Mouse (Mus musculus): Measurements from ENCODE around the gene 4930415O20Rik. TPM values are rescaled to one million over a fixed set of nuclear protein-coding genes. Genes with fewer than 3 reads are reported as not detected.
A peak's percentile ranks its signal among the peaks of the same experiment; 100 is the strongest.
"Not testable (repeated sequence)": the region's sequence is repeated elsewhere in the genome, so short reads cannot be mapped to it uniquely, and the experiment has no call there.

4930415O20Rik gene
- polyA plus RNA-seq, 1 experiment from 2014 or later = not detected

DNA sequence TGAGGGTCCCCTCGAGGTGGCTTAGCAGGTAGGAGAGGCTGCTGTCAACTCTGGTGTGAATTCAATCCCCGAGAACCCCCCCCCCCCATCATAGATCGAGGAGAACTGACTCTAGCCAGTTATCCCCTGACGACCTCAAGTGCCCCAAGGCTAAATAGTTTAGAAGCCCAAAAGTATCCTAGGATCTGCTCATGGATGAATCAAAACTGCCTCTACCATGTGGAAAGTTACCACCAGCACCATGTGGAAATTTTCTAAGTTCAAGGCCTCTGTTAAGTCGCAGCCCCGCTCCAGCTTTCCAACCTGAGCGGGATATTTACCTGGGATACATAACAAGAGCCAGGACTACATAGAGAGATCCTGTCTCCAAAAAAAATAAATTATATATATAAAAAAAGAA lies 1.6 kb upstream of the 4930415O20Rik start:
- H3K9ac ChIP-seq = peak overlapping the region; percentile 85
- WGBS = 70% methylated on average over 7 of the region's 7 CpGs
- peak overlapping the region; percentile 94; the same call in 1 of the 2 replicates for H3K27ac ChIP-seq (ENCODE audit: poor library complexity, severe bottlenecking)
- H3K4me2 ChIP-seq = peak overlapping the region; percentile 94
- peaks cover 9% of the 10 kb centered on the region for H3K36me3 ChIP-seq
- no peaks in the 10 kb centered on the region for H3K27me3 ChIP-seq (replicated peaks)
- H3K9me3 ChIP-seq (replicated peaks) = no peaks in the 10 kb centered on the region
- no peak for ATAC-seq (ENCODE audit: insufficient number of reproducible peaks, low FRiP score)
- H3K4me1 ChIP-seq (replicated peaks) = peaks cover 26% of the 10 kb centered on the region
- H3K4me3 ChIP-seq = peak overlapping the region; percentile 87

DNA sequence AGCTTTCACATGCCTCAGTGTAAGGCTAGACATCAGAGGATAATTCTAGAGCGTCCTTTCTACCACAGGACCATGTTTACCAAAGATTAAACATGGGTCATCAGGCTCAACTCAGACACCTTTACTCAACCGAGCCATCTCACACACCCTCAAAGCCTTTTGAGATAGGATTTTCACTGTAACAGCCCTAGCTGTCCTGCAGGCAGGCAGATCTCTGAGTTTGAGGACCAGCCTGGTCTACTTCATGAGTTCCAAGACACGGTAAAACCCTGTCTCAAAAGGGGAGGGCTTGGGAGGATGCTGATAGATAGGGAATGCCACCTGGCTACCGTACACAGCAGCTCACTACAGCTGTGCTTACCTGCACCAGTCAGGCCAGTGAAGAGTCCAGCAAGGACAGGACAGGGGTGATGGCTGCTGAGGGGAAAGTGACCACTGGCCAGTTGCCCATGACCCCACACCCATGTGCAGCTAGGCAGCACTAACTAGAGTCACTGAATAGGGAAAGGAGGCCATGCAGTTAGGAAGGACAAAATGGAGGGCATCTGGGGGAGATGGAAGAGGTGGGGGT lies 924 bp upstream of the 4930415O20Rik start:
- 75% methylated on average over 4 of the region's 4 CpGs for WGBS
- no peak overlapping the region for H3K4me2 ChIP-seq
- peak overlapping the region; percentile 17; the same call in 1 of the 2 replicates for H3K9ac ChIP-seq
- peaks cover 26% of the 10 kb centered on the region for H3K4me1 ChIP-seq (replicated peaks)
- peaks cover 6% of the 10 kb centered on the region; the same call in 1 of the 2 replicates for H3K36me3 ChIP-seq
- no peak overlapping the region for H3K4me3 ChIP-seq
- no peaks in the 10 kb centered on the region for H3K27me3 ChIP-seq (replicated peaks)
- H3K27ac ChIP-seq (ENCODE audit: poor library complexity, severe bottlenecking) = no peak overlapping the region
- ATAC-seq (ENCODE audit: insufficient number of reproducible peaks, low FRiP score) = no peak
- H3K9me3 ChIP-seq (replicated peaks) = no peaks in the 10 kb centered on the region

DNA sequence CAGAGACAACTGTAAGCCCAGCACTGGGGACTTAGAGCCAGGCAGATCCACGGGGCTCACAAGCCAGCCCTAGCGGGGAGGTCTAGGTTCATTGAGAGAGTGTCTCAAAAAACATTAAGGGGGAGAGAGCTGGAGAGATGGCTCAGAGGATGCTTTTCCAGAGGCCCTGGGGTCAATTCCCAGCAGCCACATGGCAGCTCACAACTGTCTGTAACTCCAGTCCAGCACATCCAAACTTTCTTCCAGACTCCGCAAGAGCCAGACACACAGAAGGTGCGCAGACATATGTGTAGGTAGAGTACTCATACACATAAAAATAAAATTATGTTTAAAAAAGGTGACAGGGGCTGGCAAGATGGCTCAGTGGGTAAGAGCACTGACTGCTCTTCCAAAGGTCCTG lies 2.5 kb downstream of the 4930415O20Rik start:
- 74% methylated on average over 4 of the region's 4 CpGs for WGBS
- no peak for ATAC-seq (ENCODE audit: insufficient number of reproducible peaks, low FRiP score)

DNA sequence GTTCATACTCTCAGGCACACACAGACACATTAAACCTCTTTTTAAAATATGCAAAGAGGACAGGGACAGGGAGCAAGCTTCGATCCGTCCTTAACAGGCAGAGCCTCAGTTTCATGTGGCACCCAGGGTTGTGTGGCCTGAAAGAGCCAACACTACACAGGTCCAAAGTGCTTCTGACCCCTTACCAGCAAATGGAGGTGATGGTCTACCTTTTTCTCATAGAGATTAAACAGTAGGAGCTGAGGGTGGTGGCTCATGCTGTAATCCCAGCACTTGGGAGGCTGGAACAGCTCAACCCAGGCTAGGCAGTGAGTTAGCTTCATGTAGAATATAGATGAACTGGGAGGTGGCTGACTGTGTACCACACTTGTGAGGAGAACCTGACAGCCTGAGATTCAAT lies 8.5 kb downstream of the 4930415O20Rik start:
- WGBS = 79% methylated on average over 2 of the region's 2 CpGs
- Histone ChIP-seq H3K27ac (ENCODE audit: poor library complexity, severe bottlenecking) (no peak overlapping the region), H3K9ac (no peak overlapping the region), H3K4me2 (no peak overlapping the region), H3K4me3 (no peak overlapping the region), H3K27me3 (replicated peaks) (0 out of 2 replicates have a peak, but pooled peaks cover 3% of the 10 kb centered on the region), H3K36me3 (no peaks in the 10 kb centered on the region), H3K4me1 (replicated peaks) (peaks cover 13% of the 10 kb centered on the region), H3K9me3 (replicated peaks) (no peaks in the 10 kb centered on the region)
- no peak for ATAC-seq (ENCODE audit: insufficient number of reproducible peaks, low FRiP score)

More for the DNA sequence above, 2.5 kb downstream of the 4930415O20Rik start:
- Histone ChIP-seq H3K4me3 (no peak overlapping the region), H3K36me3 (no peaks in the 10 kb centered on the region), H3K4me1 (replicated peaks) (peaks cover 10% of the 10 kb centered on the region), H3K27me3 (replicated peaks) (0 out of 2 replicates have a peak, but pooled peaks cover 3% of the 10 kb centered on the region), H3K27ac (ENCODE audit: poor library complexity, severe bottlenecking) (no peak overlapping the region), H3K9ac (no peak overlapping the region), H3K4me2 (no peak overlapping the region), H3K9me3 (replicated peaks) (no peaks in the 10 kb centered on the region)

DNA sequence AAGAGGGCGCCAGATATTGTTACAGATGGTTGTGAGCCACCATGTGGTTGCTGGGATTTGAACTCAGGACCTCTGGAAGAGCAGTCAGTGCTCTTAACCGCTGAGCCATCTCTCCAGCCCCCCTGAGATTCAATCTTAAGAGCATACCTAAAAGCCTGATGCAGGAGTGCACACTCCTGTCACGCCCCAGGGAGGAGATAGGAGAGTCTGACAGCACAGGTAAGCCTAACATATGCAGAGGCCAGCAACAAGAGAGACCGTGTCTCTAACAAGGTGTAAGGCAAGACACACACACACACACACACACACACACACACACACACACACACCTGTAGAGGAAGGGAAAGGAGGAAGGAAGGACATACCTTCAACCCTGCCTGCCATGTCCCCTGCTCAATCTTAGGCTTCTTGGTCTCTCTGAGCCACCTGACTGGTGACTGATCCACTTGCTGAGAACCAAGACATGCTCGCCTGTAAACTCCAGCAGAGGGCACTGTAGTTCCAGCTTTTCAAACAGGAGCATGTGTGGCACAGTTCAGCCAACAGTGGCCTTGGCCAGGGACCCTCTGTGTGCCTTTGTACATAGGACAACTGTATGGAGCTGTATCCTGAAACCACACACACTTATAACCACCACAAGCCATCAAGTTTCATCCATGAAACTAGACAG lies 9.1 kb downstream of the 4930415O20Rik start:
- Histone ChIP-seq H3K9me3 (replicated peaks) (no peaks in the 10 kb centered on the region), H3K36me3 (no peaks in the 10 kb centered on the region), H3K4me1 (replicated peaks) (peaks cover 16% of the 10 kb centered on the region), H3K9ac (0 out of 2 replicates have a peak overlapping the region, but pooled peaks have one; percentile 41), H3K4me3 (no peak overlapping the region), H3K4me2 (no peak overlapping the region), H3K27ac (ENCODE audit: poor library complexity, severe bottlenecking) (no peak overlapping the region), H3K27me3 (replicated peaks) (0 out of 2 replicates have a peak, but pooled peaks cover 3% of the 10 kb centered on the region)
- 37% methylated on average over 5 of the region's 5 CpGs for WGBS
- peak; percentile 74 for ATAC-seq (ENCODE audit: insufficient number of reproducible peaks, low FRiP score)

DNA sequence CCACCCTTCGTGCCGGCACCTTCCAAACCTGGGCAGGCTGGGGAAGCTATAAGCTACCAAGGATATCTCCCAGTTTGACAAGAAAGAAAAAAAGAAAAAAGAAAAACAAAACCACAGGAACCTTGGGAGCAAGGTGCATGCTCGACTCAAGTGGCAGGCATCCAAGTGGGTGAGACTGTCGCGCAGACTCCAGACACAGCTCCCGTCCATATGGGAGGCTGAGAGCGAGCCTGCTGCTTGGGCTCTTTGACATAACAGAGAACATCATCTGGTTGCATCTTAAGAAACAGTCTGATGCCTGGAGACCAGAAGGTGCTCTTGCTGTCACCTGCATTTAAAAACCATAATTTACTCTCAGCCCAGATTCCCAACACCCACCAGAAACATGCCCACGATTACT lies 11.6 kb downstream of the 4930415O20Rik start:
- H3K27ac ChIP-seq (ENCODE audit: poor library complexity, severe bottlenecking) = no peak overlapping the region
- H3K36me3 ChIP-seq = no peaks in the 10 kb centered on the region
- no peak for ATAC-seq (ENCODE audit: insufficient number of reproducible peaks, low FRiP score)
- H3K9ac ChIP-seq = peak overlapping the region; percentile 42; the same call in 1 of the 2 replicates
- no peaks in the 10 kb centered on the region for H3K9me3 ChIP-seq (replicated peaks)
- H3K4me3 ChIP-seq = no peak overlapping the region
- WGBS = 65% methylated on average over 8 of the region's 8 CpGs
- peaks cover 28% of the 10 kb centered on the region for H3K4me1 ChIP-seq (replicated peaks)
- no peak overlapping the region for H3K4me2 ChIP-seq
- H3K27me3 ChIP-seq (replicated peaks) = no peaks in the 10 kb centered on the region

DNA sequence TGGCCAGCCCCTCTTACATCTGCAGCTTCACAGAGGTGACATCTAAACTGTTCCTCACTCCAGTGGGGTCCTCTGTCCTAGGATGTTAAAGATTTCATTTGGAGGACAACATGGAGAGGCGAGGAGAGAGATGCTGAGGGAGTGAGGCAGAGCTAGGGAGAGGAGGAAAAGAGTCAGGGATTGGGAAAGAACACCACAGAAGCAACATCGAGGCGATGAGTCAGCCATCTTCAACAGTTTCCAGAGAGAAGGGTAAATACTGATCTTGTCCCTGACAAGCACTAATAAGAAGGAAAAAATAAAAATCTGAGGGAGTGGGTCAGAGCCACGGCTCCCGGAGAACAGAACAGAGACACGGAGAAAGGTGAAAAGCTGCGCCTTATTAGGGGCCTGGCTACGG lies 12.2 kb downstream of the 4930415O20Rik start:
- H3K4me2 ChIP-seq = no peak overlapping the region
- peaks cover 28% of the 10 kb centered on the region for H3K4me1 ChIP-seq (replicated peaks)
- no peak overlapping the region for H3K4me3 ChIP-seq
- H3K27me3 ChIP-seq (replicated peaks) = no peaks in the 10 kb centered on the region
- H3K9ac ChIP-seq = peak overlapping the region; percentile 42; the same call in 1 of the 2 replicates
- WGBS = 72% methylated on average over 8 of the region's 8 CpGs
- peaks cover 2% of the 10 kb centered on the region; the same call in 1 of the 2 replicates for H3K36me3 ChIP-seq
- H3K27ac ChIP-seq (ENCODE audit: poor library complexity, severe bottlenecking) = no peak overlapping the region
- ATAC-seq (ENCODE audit: insufficient number of reproducible peaks, low FRiP score) = no peak
- H3K9me3 ChIP-seq (replicated peaks) = no peaks in the 10 kb centered on the region

DNA sequence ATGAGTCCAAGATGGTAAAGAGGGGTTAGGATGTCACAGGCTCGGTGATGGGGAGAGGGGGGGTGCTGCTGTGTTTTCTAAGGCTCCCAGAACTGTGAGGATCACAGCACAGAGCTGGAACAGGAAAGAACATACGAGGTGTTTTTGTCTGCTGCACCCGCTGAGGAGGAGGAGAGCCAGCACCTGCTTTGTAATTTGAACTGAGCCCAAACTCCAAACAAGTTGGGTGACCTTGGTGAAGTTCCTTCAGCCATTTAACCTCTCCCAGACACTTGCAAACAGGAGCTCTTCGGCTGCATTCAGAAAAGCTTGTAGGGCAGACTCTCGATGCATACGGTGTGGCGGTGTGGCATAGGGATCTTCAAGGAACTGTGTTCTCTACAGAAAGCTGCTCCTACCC lies 14.6 kb downstream of the 4930415O20Rik start:
- H3K4me1 ChIP-seq (replicated peaks) = peaks cover 28% of the 10 kb centered on the region
- no peak overlapping the region for H3K4me3 ChIP-seq
- peak overlapping the region; percentile 41; the same call in 1 of the 2 replicates for H3K27ac ChIP-seq (ENCODE audit: poor library complexity, severe bottlenecking)
- ATAC-seq (ENCODE audit: insufficient number of reproducible peaks, low FRiP score) = no peak
- H3K9me3 ChIP-seq (replicated peaks) = no peaks in the 10 kb centered on the region
- H3K4me2 ChIP-seq = no peak overlapping the region
- H3K27me3 ChIP-seq (replicated peaks) = no peaks in the 10 kb centered on the region
- WGBS = 28% methylated on average over 7 of the region's 7 CpGs
- peaks cover 25% of the 10 kb centered on the region for H3K36me3 ChIP-seq
- no peak overlapping the region; the same call in 1 of the 2 replicates for H3K9ac ChIP-seq

DNA sequence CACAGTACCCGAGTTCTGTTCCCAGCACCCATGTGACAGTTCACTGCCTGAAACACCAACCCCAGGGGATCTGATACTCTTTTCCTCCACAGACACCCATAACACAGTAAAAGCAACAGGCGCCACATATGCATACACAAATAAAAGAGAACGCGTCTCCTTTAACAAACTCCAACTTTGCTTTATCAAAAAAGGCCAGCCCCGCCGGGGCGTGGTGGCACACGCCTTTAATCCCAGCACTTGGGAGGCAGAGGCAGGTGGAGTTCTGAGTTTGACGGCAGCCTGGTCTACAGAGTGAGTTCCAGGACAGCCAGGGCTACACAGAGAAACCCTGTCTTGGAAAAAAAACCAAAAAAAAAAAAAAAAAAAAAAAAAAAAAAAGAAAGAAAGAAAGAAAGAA lies 15.3 kb downstream of the 4930415O20Rik start:
- H3K27me3 ChIP-seq (replicated peaks); H3K27ac ChIP-seq (ENCODE audit: poor library complexity, severe bottlenecking); ATAC-seq (ENCODE audit: insufficient number of reproducible peaks, low FRiP score); H3K4me3 ChIP-seq; H3K9ac ChIP-seq; H3K9me3 ChIP-seq (replicated peaks); H3K4me2 ChIP-seq: not testable (repeated sequence)
- peaks cover 32% of the 10 kb centered on the region for H3K36me3 ChIP-seq
- peaks cover 28% of the 10 kb centered on the region for H3K4me1 ChIP-seq (replicated peaks)
- 64% methylated on average over 9 of the region's 9 CpGs for WGBS

DNA sequence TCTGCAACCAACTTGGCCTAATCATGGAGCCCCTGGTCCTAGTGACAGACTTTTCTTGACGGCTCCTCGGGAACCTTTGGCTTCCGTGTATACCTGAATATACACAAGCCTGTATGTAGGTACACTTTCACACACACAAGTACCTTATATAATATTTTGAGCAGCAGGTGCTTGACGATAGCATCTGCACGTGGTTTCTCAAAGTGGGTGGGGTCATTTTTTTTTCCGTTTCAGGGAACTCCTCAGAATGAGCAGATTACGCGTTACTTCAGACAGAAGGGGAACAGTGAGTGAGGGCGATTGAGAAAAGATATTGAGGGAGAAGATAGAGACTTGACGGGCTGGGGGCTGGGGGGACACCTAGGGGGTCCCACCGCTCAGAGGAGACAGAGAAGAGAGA lies 16.9 kb downstream of the 4930415O20Rik start:
- Histone ChIP-seq H3K36me3 (peaks cover 48% of the 10 kb centered on the region), H3K4me1 (replicated peaks) (peaks cover 22% of the 10 kb centered on the region), H3K9me3 (replicated peaks) (no peaks in the 10 kb centered on the region), H3K27me3 (replicated peaks) (no peaks in the 10 kb centered on the region), H3K9ac (no peak overlapping the region), H3K27ac (ENCODE audit: poor library complexity, severe bottlenecking) (no peak overlapping the region), H3K4me3 (no peak overlapping the region), H3K4me2 (no peak overlapping the region)
- WGBS = 77% methylated on average over 11 of the region's 11 CpGs
- no peak for ATAC-seq (ENCODE audit: insufficient number of reproducible peaks, low FRiP score)

DNA sequence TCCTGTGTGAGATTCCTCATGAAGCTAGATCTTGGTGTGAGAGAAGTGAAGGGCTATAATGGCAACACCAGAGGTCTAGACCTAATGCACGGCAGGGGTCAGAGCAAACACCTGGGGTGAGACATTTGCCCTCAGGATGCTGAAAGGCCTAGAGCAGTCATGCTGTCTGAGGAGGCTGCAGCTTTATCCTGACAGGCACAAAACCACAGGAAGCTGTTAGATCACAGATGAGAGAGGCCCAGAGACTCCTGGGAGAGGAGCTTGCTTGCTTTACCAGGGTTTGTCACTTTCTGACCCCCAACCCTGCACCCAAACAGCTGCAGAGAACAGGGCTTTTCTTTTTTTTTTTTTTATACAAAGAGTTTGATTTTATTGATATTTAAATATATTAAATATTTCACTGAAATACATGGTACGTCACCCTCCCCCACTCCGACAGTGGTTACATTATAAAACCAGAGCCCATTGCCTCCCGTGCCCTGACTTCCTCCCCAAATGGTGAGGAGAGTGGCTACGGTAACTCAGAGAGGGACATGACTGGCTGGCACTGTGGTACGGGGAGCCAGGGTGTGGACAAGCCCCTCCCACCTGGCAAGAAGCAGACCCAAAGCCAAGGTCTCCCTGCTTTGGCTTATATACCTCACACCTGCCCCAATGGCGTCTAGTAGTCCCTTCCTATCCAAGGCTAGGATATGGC lies 19.0 kb downstream of the 4930415O20Rik start:
- Histone ChIP-seq H3K27me3 (replicated peaks) (no peaks in the 10 kb centered on the region), H3K9me3 (replicated peaks) (no peaks in the 10 kb centered on the region), H3K36me3 (peaks cover 68% of the 10 kb centered on the region), H3K4me2 (no peak overlapping the region), H3K9ac (no peak overlapping the region), H3K4me1 (replicated peaks) (peaks cover 13% of the 10 kb centered on the region), H3K27ac (ENCODE audit: poor library complexity, severe bottlenecking) (no peak overlapping the region), H3K4me3 (no peak overlapping the region)
- ATAC-seq (ENCODE audit: insufficient number of reproducible peaks, low FRiP score) = no peak
- 46% methylated on average over 7 of the region's 7 CpGs for WGBS

Data from heart, embryonic 12.5 days (tissue).